In the genomic region with DNA sequence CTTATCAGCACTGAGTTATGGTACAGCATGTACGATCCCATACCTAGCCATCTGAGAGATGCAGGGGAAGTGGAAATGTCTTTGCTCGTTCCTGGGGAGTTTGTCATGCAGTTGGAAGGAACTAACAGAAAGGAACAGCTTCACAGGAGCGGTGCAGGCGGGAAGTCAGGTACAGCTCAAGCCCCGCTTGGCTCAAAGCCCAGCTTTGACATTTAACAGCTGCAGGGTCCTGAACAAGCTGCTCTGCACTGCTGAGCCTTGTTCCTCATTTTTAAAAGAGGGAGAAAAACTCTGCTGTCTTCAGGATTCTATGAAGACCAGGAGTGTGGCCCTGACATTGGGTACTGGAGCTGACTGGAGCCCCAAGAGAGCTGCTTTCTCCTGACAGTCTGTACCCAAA, we compare ENCODE assay signal across 9 mouse cellular contexts.
DNase-seq lines count a peak whose midpoint lies in the region; ATAC-seq and TF ChIP-seq lines count a peak whose summit lies in the region.
"Had no signal": no experiment of that assay in that cellular context is flagged by ENCODE, and none has a peak within 500 bp of the region (broad histone marks: within the 10 kb centered on the region; RNA-seq: fewer than 3 reads in every experiment).

No protein-coding gene starts in this region.

- DNase-seq in kidney, adult 8-10 months = no peak
- DNase-seq in MEL (ENCODE audit: low read depth, low spot score) = peak; percentile 37
- peak; percentile 76 for DNase-seq in brain, embryonic 14.5 days (ENCODE audit: low read depth)
- DNase-seq in ovary, postnatal 14 days (ENCODE audit: low spot score) = no peak
- no peak for DNase-seq in layer of hippocampus, adult 9-10 months (ENCODE audit: low spot score)

- no peak for TF ChIP-seq POLR2A in MEL (IDR thresholded peaks at IDR 0.05; ENCODE audit: control insufficient read depth in 1 of 2, insufficient read depth in 1 of 2, low read depth in 1 of 2, low read length in 2 of 2, poor library complexity in 1 of 2)
- TF ChIP-seq POLR2A in brain, embryonic 14.5 days (IDR thresholded peaks at IDR 0.05; ENCODE audit: borderline replicate concordance, extremely low read depth, insufficient read depth, insufficient read length, poor library complexity, severe bottlenecking) = no peak

- 32% methylated on average over 5 of the region's 5 CpGs for WGBS in kidney, embryonic 16.5 days
- 43% methylated on average over 5 of the region's 5 CpGs for WGBS in intestine, embryonic 16.5 days

- no peaks in the 10 kb centered on the region for H3K36me3 ChIP-seq in kidney, embryonic 16.5 days (ENCODE audit: insufficient read depth, low read length)
- no peaks in the 10 kb centered on the region for H3K36me3 ChIP-seq in MEL (ENCODE audit: control insufficient read depth in 1 of 2, insufficient read depth in 2 of 2, low read length in 2 of 2)
- H3K36me3 ChIP-seq in intestine, embryonic 16.5 days (ENCODE audit: control insufficient read depth, insufficient read depth, low read length) = no peaks in the 10 kb centered on the region
- H3K36me3 ChIP-seq: midbrain, embryonic 12.5 days had no signal

- no peak overlapping the region for H3K4me3 ChIP-seq in kidney, embryonic 16.5 days (ENCODE audit: low read length)
- H3K4me3 ChIP-seq in MEL (ENCODE audit: control insufficient read depth in 1 of 2, insufficient read depth in 1 of 2, low read depth in 2 of 2, low read length in 2 of 2) = no peak overlapping the region
- H3K4me3 ChIP-seq in intestine, embryonic 16.5 days (ENCODE audit: low read length) = no peak overlapping the region
- H3K4me3 ChIP-seq: midbrain, embryonic 12.5 days had no signal

- no peak overlapping the region for H3K9ac ChIP-seq in kidney, embryonic 16.5 days (replicated peaks; ENCODE audit: low read length)
- H3K9ac ChIP-seq in MEL (ENCODE audit: control insufficient read depth, low read depth, low read length, poor library complexity, severe bottlenecking) = no peak overlapping the region
- H3K9ac ChIP-seq in intestine, embryonic 16.5 days (ENCODE audit: low read depth, low read length) = peak overlapping the region; percentile 2; the same call in 1 of the 2 replicates
- H3K9ac ChIP-seq: midbrain, embryonic 12.5 days had no signal

- no peak for TF ChIP-seq CTCF in MEL (IDR thresholded peaks at IDR 0.05 in 2 of 3, conservative IDR thresholded peaks at IDR 0.05 in 1 of 3; ENCODE audit: control insufficient read depth in 1 of 3, insufficient read depth in 1 of 3, low read depth in 2 of 3, low read length in 3 of 3, poor library complexity in 1 of 3, severe bottlenecking in 1 of 3)
- no peak for TF ChIP-seq CTCF in brain, embryonic 14.5 days (IDR thresholded peaks at IDR 0.05; ENCODE audit: borderline replicate concordance, extremely low read depth, insufficient read depth, insufficient read length)

- no peak overlapping the region for H3K4me2 ChIP-seq in kidney, embryonic 16.5 days (replicated peaks; ENCODE audit: low read depth, low read length)
- no peak overlapping the region for H3K4me2 ChIP-seq in intestine, embryonic 16.5 days (ENCODE audit: low read depth, low read length)
- H3K4me2 ChIP-seq: midbrain, embryonic 12.5 days had no signal

- H3K27ac ChIP-seq in kidney, embryonic 16.5 days (ENCODE audit: low read length) = peak overlapping the region; percentile 28; the same call in 1 of the 2 replicates
- H3K27ac ChIP-seq in MEL (ENCODE audit: control insufficient read depth, low read depth, low read length) = no peak overlapping the region
- peak overlapping the region; percentile 65 for H3K27ac ChIP-seq in intestine, embryonic 16.5 days (ENCODE audit: low read length)
- H3K27ac ChIP-seq: midbrain, embryonic 12.5 days had no signal

- H3K27me3 ChIP-seq in kidney, embryonic 16.5 days (ENCODE audit: insufficient read depth, low read length) = no peaks in the 10 kb centered on the region
- H3K27me3 ChIP-seq in MEL (ENCODE audit: control insufficient read depth in 1 of 2, insufficient read depth in 2 of 2, low read length in 2 of 2) = no peaks in the 10 kb centered on the region; a peak in 1 of 4 replicates
- H3K27me3 ChIP-seq in intestine, embryonic 16.5 days (replicated peaks; ENCODE audit: control insufficient read depth, insufficient read depth, low read length) = no peaks in the 10 kb centered on the region
- H3K27me3 ChIP-seq: midbrain, embryonic 12.5 days; Patski had no signal

- TF ChIP-seq EP300 in MEL (IDR thresholded peaks at IDR 0.05; ENCODE audit: low read depth in 1 of 2, low read length in 2 of 2) = no peak

- ATAC-seq in kidney, embryonic 16.5 days (ENCODE audit: low FRiP score, low TSS enrichment) = peak; percentile 35; the same call in 1 of the 2 replicates
- ATAC-seq in intestine, embryonic 16.5 days = peak; percentile 58; the same call in 1 of the 2 replicates
- ATAC-seq: Patski had no signal

- H3K4me1 ChIP-seq in kidney, embryonic 16.5 days (ENCODE audit: insufficient read depth, low read length) = peaks cover 20% of the 10 kb centered on the region; the same call in 1 of the 2 replicates
- no peaks in the 10 kb centered on the region for H3K4me1 ChIP-seq in MEL (ENCODE audit: control insufficient read depth in 1 of 2, insufficient read depth in 2 of 2, low read length in 2 of 2)
- peaks cover 23% of the 10 kb centered on the region for H3K4me1 ChIP-seq in intestine, embryonic 16.5 days (ENCODE audit: control insufficient read depth, insufficient read depth, low read length)

- H3K9me3 ChIP-seq in kidney, embryonic 16.5 days (ENCODE audit: low read length) = no peaks in the 10 kb centered on the region
- H3K9me3 ChIP-seq in MEL (replicated peaks; ENCODE audit: insufficient read depth, low read length) = no peaks in the 10 kb centered on the region
- H3K9me3 ChIP-seq in intestine, embryonic 16.5 days (ENCODE audit: control insufficient read depth, low read length) = no peaks in the 10 kb centered on the region
- H3K9me3 ChIP-seq: midbrain, embryonic 12.5 days had no signal

- no peak for TF ChIP-seq RAD21 in MEL (IDR thresholded peaks at IDR 0.05; ENCODE audit: low read depth, low read length)

- H3K79me2 ChIP-seq in MEL (ENCODE audit: control insufficient read depth, insufficient read depth, low read length, poor library complexity) = no peaks in the 10 kb centered on the region

TF ChIP-seq in MEL, 35 proteins besides CTCF, POLR2A, EP300 and RAD21:
- TF ChIP-seq TCF12 (IDR thresholded peaks at IDR 0.05; ENCODE audit: low read depth, low read length) = no peak
- TF ChIP-seq TBP (IDR thresholded peaks at IDR 0.05; ENCODE audit: low read depth, low read length) = no peak
- no peak for TF ChIP-seq HCFC1 (IDR thresholded peaks at IDR 0.05; ENCODE audit: low read depth, low read length)
- TF ChIP-seq USF1 (IDR thresholded peaks at IDR 0.05; ENCODE audit: low read depth, low read length) = no peak
- TF ChIP-seq ETS1 (IDR thresholded peaks at IDR 0.05; ENCODE audit: low read depth, low read length) = no peak
- TF ChIP-seq ZC3H11A (IDR thresholded peaks at IDR 0.05; ENCODE audit: low read depth, low read length) = no peak

Comparison
In these comparisons a context has a peak if more than half of its experiments do, and no peak if none do; other contexts are left out.
1. DNase-seq: peak in MEL (single experiment) and brain, embryonic 14.5 days (single experiment); none in kidney, adult 8-10 months (0 of 2), ovary, postnatal 14 days (single experiment) and layer of hippocampus, adult 9-10 months (single experiment).